Mouse (Mus musculus) common myeloid progenitor, adult 5-6 weeks (primary cell): ENCODE results near the gene Mark4. TPM values are rescaled to one million over a fixed set of nuclear protein-coding genes. Genes with fewer than 3 reads are reported as not detected.
A peak's percentile ranks its signal among the peaks of the same experiment; 100 is the strongest.

Source experiments
- ATAC-seq: replicated peaks from 2 replicates; pipeline ENCODE4 v1.8.0; 2016; ENCODE audit warnings: low read depth, mild to moderate bottlenecking, moderate TSS enrichment, inconsistent platforms; ENCODE audit not compliant: poor library complexity, severe bottlenecking
- total RNA-seq: library from RNA; stranded (forward); fragments of 200-1000, 187-1606 nt; gene quantifications from 2 replicates; pipeline ENCODE4 v1.2.3, GENCODE M21; 2017

Mark4 gene
- total RNA-seq, 1 experiment from 2014 or later = 4.6 TPM

DNA sequence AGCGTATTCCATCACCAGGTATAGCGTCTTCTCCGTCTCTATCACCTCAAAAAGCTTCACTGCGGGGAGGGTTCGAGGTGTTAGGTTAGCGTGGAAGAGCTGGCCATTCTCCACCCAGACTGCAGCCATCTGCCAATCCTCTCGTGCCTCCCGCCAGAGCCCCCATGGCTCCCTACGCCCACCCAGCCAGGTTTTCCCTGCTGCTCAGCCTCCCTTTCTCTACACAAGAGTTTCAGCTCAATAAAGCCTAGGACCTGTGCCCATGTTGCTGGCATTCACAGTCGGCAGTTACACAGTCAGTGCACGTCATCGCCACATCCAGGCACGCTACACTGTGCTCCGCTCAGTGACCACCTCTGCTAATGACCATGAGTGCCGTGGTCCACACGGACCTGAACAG lies 10.9 kb downstream of the Mark4 start:
- no peak for ATAC-seq

GRCm38 (mm10) chr7:19444801-19445200 lies 13.8 kb downstream of the Mark4 start:
- ATAC-seq = no peak

- peak; percentile 61 for ATAC-seq
Measured at GRCm38 (mm10) chr7:19443344-19443743, 15.3 kb downstream of the Mark4 start.

- ATAC-seq = no peak
Measured at GRCm38 (mm10) chr7:19441448-19442091, 17.1 kb downstream of the Mark4 start.

DNA sequence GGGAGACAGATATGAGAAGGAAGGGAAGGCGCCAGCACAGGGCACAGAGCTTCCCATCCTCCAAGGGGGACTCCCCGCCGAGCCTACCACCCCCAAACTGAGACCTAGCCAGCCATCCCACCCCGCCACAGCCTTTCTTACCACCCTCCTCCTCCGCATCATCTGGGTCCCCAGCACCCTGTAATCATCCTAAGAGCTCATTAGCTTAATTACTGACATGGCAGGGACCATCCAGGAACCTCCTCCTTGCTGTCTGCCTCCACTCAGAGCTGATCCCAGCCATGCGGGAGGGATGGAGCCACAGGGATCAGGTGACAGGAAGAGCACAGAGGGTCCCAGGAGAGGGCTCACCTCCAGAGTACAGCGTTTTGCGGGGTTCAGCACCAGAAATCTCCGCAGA lies 21.6 kb downstream of the Mark4 start:
- no peak for ATAC-seq

GRCm38 (mm10) chr7:19436276-19436675 lies 22.3 kb downstream of the Mark4 start:
- no peak for ATAC-seq

- no peak for ATAC-seq
Measured at GRCm38 (mm10) chr7:19432475-19432874, 26.1 kb downstream of the Mark4 start.

GRCm38 (mm10) chr7:19430402-19430801 lies 28.2 kb downstream of the Mark4 start:
- no peak for ATAC-seq

GRCm38 (mm10) chr7:19429726-19430125 lies 28.9 kb downstream of the Mark4 start:
- ATAC-seq = no peak

DNA sequence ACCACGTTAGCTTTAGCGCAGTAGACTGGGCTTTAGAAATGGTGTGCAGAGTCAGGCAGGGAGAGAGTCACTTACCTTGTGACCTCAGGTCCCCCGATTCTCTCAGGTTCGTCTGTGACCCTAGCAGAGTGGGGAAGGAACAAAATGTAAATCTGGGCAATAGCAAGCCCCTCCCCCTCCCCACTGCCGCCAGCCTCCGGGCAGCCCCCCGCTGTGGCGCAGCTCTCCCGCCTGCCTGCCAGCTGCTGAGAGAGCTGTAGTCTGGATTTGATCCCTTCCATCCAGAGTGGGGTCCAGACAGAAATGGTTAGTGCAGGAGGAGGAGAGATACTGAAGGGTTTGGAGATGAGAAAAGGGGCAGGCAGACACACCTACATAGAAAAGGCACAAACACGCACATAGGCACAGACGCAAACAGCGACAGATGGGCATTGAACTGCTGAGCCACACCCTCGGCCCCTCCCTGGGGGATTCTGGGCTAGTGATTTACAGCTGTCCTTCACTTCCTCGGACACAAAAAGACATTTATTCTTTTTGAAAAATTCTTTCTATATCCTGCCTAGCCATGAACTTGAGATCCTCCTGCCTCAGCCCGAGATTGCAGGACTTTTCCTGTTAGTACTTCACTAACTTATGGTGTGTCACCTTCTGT lies 30.5 kb downstream of the Mark4 start:
- no peak for ATAC-seq

DNA sequence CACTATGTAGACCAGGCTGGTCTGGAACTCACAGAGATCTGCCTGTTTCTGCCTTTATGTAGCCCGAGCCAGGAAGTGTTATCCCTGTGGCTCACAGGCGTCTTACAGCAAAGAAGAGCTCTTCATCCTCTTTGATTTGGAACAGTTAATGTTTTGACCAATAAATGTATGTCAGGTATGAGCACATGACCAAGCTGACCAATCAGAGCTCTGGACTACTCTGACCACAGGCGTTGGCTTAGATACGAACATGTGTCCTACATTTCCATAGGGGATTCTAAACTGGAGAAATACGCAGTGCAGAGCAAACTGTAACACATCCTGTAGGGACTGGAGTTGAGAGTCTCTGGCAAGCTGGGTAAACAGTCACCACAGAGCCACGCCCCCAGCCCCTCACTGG lies 31.7 kb downstream of the Mark4 start:
- no peak for ATAC-seq

- peak; percentile 68 for ATAC-seq
Measured at GRCm38 (mm10) chr7:19426349-19426748, 32.3 kb downstream of the Mark4 start.

GRCm38 (mm10) chr7:19424051-19424450 lies 34.6 kb downstream of the Mark4 start:
- no peak for ATAC-seq

DNA sequence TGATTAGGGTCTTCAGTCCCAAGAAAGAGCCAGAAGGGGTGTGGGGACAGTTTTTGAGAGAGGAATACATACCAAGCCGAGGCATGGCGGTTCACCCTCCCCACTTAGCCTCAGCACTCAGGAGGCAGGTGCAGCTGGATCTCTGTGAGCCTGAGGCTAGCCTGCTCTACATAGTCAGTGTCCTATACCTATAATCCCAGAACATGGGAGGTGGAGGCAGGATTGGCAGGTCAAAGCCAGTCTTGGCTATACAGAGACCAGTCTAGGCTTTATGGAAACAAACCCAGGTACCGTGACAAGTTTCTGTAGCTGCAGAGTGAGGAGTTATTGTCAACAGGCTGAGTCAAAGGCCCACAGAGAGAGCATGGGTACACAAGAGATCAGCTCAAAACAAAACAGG lies 35.5 kb downstream of the Mark4 start:
- ATAC-seq = no peak

- peak; percentile 97 for ATAC-seq
Measured at GRCm38 (mm10) chr7:19420821-19421636, 37.6 kb downstream of the Mark4 start.

GRCm38 (mm10) chr7:19420121-19420520 lies 38.5 kb downstream of the Mark4 start:
- ATAC-seq = no peak

- ATAC-seq = no peak
Measured at GRCm38 (mm10) chr7:19416590-19416989, 42.0 kb downstream of the Mark4 start.

GRCm38 (mm10) chr7:19413525-19413924 lies 45.1 kb downstream of the Mark4 start:
- no peak for ATAC-seq

GRCm38 (mm10) chr7:19411783-19412182 lies 46.8 kb downstream of the Mark4 start:
- ATAC-seq = no peak

DNA sequence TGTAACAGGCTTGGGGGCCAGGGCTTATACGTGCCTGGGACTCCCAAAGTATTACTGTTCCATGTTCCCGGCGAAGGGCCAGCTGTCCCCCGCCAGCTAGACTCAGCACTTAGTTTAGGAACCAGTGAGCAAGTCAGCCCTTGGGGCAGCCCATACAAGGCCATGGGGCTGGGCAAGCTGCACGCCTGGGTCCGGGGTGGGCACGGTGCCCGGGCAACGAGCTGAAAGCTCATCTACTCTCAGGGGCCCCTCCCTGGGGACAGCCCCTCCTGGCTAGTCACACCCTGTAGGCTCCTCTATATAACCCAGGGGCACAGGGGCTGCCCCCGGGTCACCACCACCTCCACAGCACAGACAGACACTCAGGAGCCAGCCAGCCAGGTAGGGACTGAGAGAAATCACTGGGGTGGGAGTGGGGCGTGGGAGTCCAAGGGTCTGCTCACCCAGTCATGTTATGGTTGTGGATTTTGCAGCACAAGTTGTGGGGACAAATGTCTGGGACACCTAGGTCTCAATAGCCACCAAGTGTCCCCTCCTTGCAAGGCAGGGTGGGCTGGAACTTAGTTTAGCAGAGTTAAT lies 47.8 kb downstream of the Mark4 start:
- no peak for ATAC-seq

- no peak for ATAC-seq
Measured at GRCm38 (mm10) chr7:19409753-19410152, 48.9 kb downstream of the Mark4 start.
